Mouse (Mus musculus) kidney, embryonic 16.5 days (tissue): ENCODE measurements at regions not wholly inside any gene's neighbourhood (a gene's known extent, or its start where the extent isn't known, plus 50 kb on each side); places are given as distances from the start of the nearest gene placed in this dataset.
A peak's percentile ranks its signal among the peaks of the same experiment; 100 is the strongest.

ENCODE experiments used
- ATAC-seq: fragments of 200-750 bp; cut with Nextera tagmentation; 2 replicates; pipeline ENCODE4 v1.8.0; 2017; ENCODE audit warnings: moderate TSS enrichment; ENCODE audit not compliant: low FRiP score, low TSS enrichment
- H3K27ac ChIP-seq: fragments of 300-500 bp; sonication (generic); 2 replicates; pipeline ENCODE4 v1.5.1; 2014; ENCODE audit warnings: low read length
- H3K27me3 ChIP-seq: fragments of 300-500 bp; sonication (generic); 2 replicates; pipeline ENCODE4 v1.6.1; 2014; ENCODE audit warnings: low read length, control low read depth, mixed read lengths; ENCODE audit not compliant: insufficient read depth
- H3K36me3 ChIP-seq: fragments of 300-500 bp; sonication (generic); 2 replicates; pipeline ENCODE4 v1.6.1; 2014; ENCODE audit warnings: low read length, control low read depth, mixed read lengths; ENCODE audit not compliant: insufficient read depth
- H3K4me1 ChIP-seq: fragments of 300-500 bp; sonication (generic); 2 replicates; pipeline ENCODE4 v1.6.1; 2014; ENCODE audit warnings: low read length, control low read depth, mixed read lengths; ENCODE audit not compliant: insufficient read depth
- H3K4me2 ChIP-seq: fragments of 300-500 bp; sonication (generic); replicated peaks from 2 replicates; pipeline ENCODE4 v1.6.1; 2014; ENCODE audit warnings: low read depth, low read length
- H3K4me3 ChIP-seq: fragments of 300-500 bp; sonication (generic); 2 replicates; pipeline ENCODE4 v1.5.1; 2014; ENCODE audit warnings: mild to moderate bottlenecking, low read length
- H3K9ac ChIP-seq: fragments of 300-500 bp; sonication (generic); replicated peaks from 2 replicates; pipeline ENCODE4 v1.6.1; 2014; ENCODE audit warnings: low read length
- H3K9me3 ChIP-seq: fragments of 300-500 bp; sonication (generic); 2 replicates; pipeline ENCODE4 v1.6.1; 2016; ENCODE audit warnings: low read length, control low read depth
- WGBS: fragments of 180-500 bp; shearing (Covaris S2); extraction: QIAGEN DNeasy Blood & Tissue Kit; methylation state at CpG from one replicate; pipeline ENCODE4 v1.1.7; 2014; 5-methylcytosine and 5-hydroxymethylcytosine counted together

DNA sequence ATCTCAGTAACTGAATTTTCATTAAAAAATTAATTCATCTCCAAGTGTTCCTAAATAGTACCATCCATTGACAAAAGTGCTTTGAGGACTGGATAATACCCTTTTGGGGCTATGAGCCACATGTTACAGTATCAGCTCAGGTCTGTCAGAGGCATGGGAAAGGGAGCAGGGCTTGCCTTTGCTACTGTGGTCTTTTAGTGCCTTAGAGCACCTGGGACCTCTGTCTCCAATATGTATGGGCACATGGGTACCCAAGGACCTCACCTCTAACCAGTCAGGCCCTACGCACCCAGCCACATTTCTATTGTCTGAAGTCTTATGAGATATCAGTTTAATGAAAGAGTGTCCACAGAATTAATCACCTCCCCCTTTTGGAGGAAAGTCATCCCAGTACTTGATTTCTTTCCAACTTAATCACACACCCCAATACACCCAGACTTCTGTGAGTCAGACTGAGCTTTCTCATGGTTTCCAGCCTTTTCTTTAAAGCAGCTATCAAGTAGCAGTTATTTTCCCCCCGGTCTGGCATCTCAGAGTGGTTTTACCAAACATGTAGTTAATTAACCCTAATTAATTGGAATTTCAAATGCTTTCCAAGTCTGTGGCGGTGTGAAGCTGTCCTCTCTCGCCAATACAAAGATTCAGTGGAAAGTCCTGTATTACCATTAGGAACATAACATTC is 498.7 kb upstream of the Camk1g start:
- H3K4me2 ChIP-seq: no peak overlapping the region
- 80% methylated on average over 4 of the region's 4 CpGs for WGBS
- H3K4me3 ChIP-seq: no peak overlapping the region
- no peaks in the 10 kb centered on the region for H3K27me3 ChIP-seq
- H3K36me3 ChIP-seq: no peaks in the 10 kb centered on the region
- H3K9me3 ChIP-seq: no peaks in the 10 kb centered on the region
- H3K9ac ChIP-seq: no peak overlapping the region
- no peak for ATAC-seq
- H3K4me1 ChIP-seq: peaks cover 4% of the 10 kb centered on the region; the same call in 1 of the 2 replicates
- H3K27ac ChIP-seq: no peak overlapping the region

DNA sequence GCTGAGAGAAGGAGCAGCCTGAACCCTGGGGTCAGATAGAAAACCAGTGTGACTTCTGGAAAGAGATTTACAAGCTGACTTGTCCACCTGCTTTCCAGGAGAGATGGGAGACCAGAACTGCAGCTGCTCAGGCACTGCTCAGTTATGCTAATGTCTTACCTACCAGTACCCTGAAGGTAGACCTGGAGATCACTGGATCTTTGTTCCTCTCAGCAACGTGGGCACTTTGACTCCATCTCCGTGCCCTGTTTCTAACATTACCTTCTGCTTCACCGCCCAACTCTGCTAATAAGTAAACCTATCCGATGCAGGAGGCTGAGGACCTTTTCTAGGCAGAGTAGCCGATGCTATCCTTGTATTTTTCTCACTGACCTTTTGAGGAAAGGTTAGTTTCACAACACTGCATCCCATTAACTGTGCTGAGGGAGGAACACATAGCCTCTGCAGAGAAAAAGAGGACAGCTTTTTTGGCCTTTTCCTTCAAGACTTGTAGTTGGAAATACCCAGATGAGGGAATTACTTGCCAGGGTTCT is 490.7 kb upstream of the Camk1g start:
- H3K4me2 ChIP-seq: no peak overlapping the region
- H3K27me3 ChIP-seq: no peaks in the 10 kb centered on the region
- peak overlapping the region; percentile 56 for H3K27ac ChIP-seq
- no peak overlapping the region for H3K9ac ChIP-seq
- peaks cover 32% of the 10 kb centered on the region for H3K4me1 ChIP-seq
- peak; percentile 79 for ATAC-seq
- no peaks in the 10 kb centered on the region for H3K36me3 ChIP-seq
- 38% methylated on average over 5 of the region's 5 CpGs for WGBS
- no peaks in the 10 kb centered on the region for H3K9me3 ChIP-seq
- no peak overlapping the region for H3K4me3 ChIP-seq

DNA sequence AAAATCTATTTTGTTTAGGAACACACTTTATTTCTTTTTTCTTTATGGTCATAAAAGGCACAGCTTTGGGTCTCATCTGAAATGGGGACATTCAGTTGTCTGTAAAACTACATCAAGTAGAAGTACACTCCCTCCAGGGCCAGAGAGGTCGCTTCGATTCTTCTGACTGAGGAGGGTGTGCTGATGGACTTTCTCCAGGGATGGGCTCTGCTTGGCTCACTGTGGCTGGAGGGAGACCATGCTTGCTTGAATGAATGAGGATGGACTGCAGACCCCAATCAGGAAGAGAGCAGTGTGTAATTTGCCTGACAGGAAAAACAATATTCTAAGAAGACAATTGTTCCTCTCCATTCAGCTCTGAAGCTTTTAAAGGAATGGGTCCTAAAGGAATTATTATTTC is 490.3 kb upstream of the Camk1g start:
- H3K27me3 ChIP-seq: no peaks in the 10 kb centered on the region
- no peaks in the 10 kb centered on the region for H3K36me3 ChIP-seq
- peaks cover 32% of the 10 kb centered on the region for H3K4me1 ChIP-seq
- H3K4me3 ChIP-seq: no peak overlapping the region
- H3K27ac ChIP-seq: peak overlapping the region; percentile 56
- H3K4me2 ChIP-seq: no peak overlapping the region
- WGBS: 41% methylated on average over 2 of the region's 2 CpGs
- no peaks in the 10 kb centered on the region for H3K9me3 ChIP-seq
- H3K9ac ChIP-seq: no peak overlapping the region
- ATAC-seq: no peak

- ATAC-seq: peak; percentile 87
- Histone ChIP-seq H3K36me3 (no peaks in the 10 kb centered on the region), H3K4me3 (no peak overlapping the region), H3K9ac (no peak overlapping the region), H3K4me2 (no peak overlapping the region), H3K4me1 (peaks cover 32% of the 10 kb centered on the region), H3K27ac (peak overlapping the region; percentile 56), H3K9me3 (no peaks in the 10 kb centered on the region), H3K27me3 (no peaks in the 10 kb centered on the region)
- 31% methylated on average over 10 of the region's 10 CpGs for WGBS
These were observed 489.4 kb upstream of the Camk1g start for GRCm38 (mm10) chr1:193859257-193860125.

- peaks cover 11% of the 10 kb centered on the region for H3K4me1 ChIP-seq
- H3K4me3 ChIP-seq: no peak overlapping the region
- H3K9ac ChIP-seq: no peak overlapping the region
- ATAC-seq: no peak
- H3K4me2 ChIP-seq: no peak overlapping the region
- WGBS: 86% methylated on average over 5 of the region's 5 CpGs
- H3K36me3 ChIP-seq: no peaks in the 10 kb centered on the region
- H3K27me3 ChIP-seq: no peaks in the 10 kb centered on the region
- no peaks in the 10 kb centered on the region for H3K9me3 ChIP-seq
- no peak overlapping the region for H3K27ac ChIP-seq
These were observed 477.8 kb upstream of the Camk1g start for GRCm38 (mm10) chr1:193847922-193848321.

DNA sequence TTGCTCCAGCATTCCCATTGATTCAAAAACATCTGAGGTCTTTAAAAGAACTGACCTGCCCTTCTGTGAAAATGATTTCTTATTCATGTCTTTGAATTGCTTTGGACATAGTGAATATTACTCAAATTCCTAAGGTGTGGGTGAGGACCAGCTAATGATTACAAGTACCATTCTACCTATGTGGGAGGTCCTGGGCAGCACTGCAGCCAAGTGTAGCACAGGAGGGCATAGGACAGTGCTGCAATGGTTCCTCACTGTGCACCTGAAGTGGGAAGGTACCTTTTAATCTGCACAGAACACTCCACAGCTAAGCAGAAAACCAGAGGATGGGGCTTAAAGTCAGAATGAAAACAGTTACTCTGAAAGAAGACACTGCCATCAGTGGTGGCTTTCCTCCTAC is 474.8 kb upstream of the Camk1g start:
- Histone ChIP-seq H3K9ac (no peak overlapping the region), H3K4me2 (no peak overlapping the region), H3K9me3 (no peaks in the 10 kb centered on the region), H3K4me3 (no peak overlapping the region), H3K27me3 (no peaks in the 10 kb centered on the region), H3K4me1 (peaks cover 11% of the 10 kb centered on the region), H3K36me3 (no peaks in the 10 kb centered on the region), H3K27ac (no peak overlapping the region)
- ATAC-seq: peak; percentile 87

- peak; percentile 27; the same call in 1 of the 2 replicates for ATAC-seq
- no peaks in the 10 kb centered on the region for H3K36me3 ChIP-seq
- no peaks in the 10 kb centered on the region for H3K9me3 ChIP-seq
- 16% methylated on average over 1 of the region's 1 CpGs for WGBS
- no peak overlapping the region for H3K27ac ChIP-seq
- H3K4me2 ChIP-seq: no peak overlapping the region
- H3K9ac ChIP-seq: no peak overlapping the region
- no peak overlapping the region for H3K4me3 ChIP-seq
- peaks cover 11% of the 10 kb centered on the region for H3K4me1 ChIP-seq
- H3K27me3 ChIP-seq: no peaks in the 10 kb centered on the region
These were observed 474.4 kb upstream of the Camk1g start for GRCm38 (mm10) chr1:193844461-193844860.

- H3K4me2 ChIP-seq: no peak overlapping the region
- no peak overlapping the region for H3K27ac ChIP-seq
- 63% methylated on average over 3 of the region's 3 CpGs for WGBS
- H3K27me3 ChIP-seq: no peaks in the 10 kb centered on the region
- H3K4me3 ChIP-seq: no peak overlapping the region
- no peaks in the 10 kb centered on the region for H3K4me1 ChIP-seq
- H3K9me3 ChIP-seq: no peaks in the 10 kb centered on the region
- H3K9ac ChIP-seq: no peak overlapping the region
- ATAC-seq: no peak
- H3K36me3 ChIP-seq: no peaks in the 10 kb centered on the region
These were observed 430.9 kb upstream of the Camk1g start for GRCm38 (mm10) chr1:193800998-193801397.

- no peak overlapping the region for H3K4me3 ChIP-seq
- no peak overlapping the region for H3K4me2 ChIP-seq
- 64% methylated on average over 2 of the region's 2 CpGs for WGBS
- no peak overlapping the region for H3K9ac ChIP-seq
- no peak overlapping the region for H3K27ac ChIP-seq
- no peaks in the 10 kb centered on the region for H3K36me3 ChIP-seq
- no peaks in the 10 kb centered on the region for H3K27me3 ChIP-seq
- ATAC-seq: no peak
- H3K4me1 ChIP-seq: no peaks in the 10 kb centered on the region
- H3K9me3 ChIP-seq: no peaks in the 10 kb centered on the region
These were observed 420.5 kb upstream of the Camk1g start for GRCm38 (mm10) chr1:193790579-193790978.

DNA sequence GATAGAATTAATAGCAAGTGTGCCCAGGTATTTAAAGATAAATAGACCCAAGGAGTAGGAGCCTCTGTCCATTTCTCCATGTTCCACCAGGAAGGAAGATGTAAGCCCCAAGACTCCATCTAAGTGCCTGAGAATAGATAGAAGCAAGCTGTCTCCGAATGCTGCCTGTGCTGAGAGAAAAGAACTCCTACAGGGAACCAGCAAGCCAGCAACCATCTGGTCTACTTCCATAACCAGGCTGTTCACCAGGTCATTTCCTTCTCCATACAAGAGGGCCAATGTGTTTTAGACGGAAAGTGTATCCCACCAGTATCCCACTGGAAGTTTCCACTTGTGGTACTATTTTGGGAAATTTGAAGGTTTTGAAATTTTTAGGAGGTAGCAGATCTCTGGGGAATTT is 418.4 kb upstream of the Camk1g start:
- H3K9ac ChIP-seq: no peak overlapping the region
- no peak overlapping the region for H3K4me2 ChIP-seq
- ATAC-seq: no peak
- 84% methylated on average over 2 of the region's 2 CpGs for WGBS
- H3K4me1 ChIP-seq: no peaks in the 10 kb centered on the region
- H3K36me3 ChIP-seq: no peaks in the 10 kb centered on the region
- no peak overlapping the region for H3K4me3 ChIP-seq
- no peaks in the 10 kb centered on the region for H3K9me3 ChIP-seq
- no peak overlapping the region for H3K27ac ChIP-seq
- H3K27me3 ChIP-seq: no peaks in the 10 kb centered on the region
